Mouse (Mus musculus): ENCODE data around the gene Fignl1. TPM values are rescaled to one million over a fixed set of nuclear protein-coding genes. Genes with fewer than 3 reads are reported as not detected.
A peak's percentile ranks its signal among the peaks of the same experiment; 100 is the strongest.

The Fignl1 gene
- total RNA-seq (2021) = 10 to 100 TPM in 1 of 2 experiments, 1 to 10 TPM in 1; 8.9 to 12.1 TPM
- long read RNA-seq, experiment 1, transcript Fignl1-201 (3 exons, 2,961 nt) = major isoform, 20 of 23 reads
- long read RNA-seq, experiment 1, partial matches to known transcripts = 0 of 23 reads
- long read RNA-seq, experiment 1, other reads (novel, unspliced or antisense) = 2 of 23 reads
- long read RNA-seq, experiment 2, transcript Fignl1-201 (3 exons, 2,961 nt) = major isoform, 5 of 9 reads
- long read RNA-seq, experiment 2, partial matches to known transcripts = 0 of 9 reads
- long read RNA-seq, experiment 2, other reads (novel, unspliced or antisense) = 3 of 9 reads

- peak; percentile 98 for DNase-seq
Observed at GRCm38 (mm10) chr11:11808820-11809403, at the start of gene Fignl1. TSS of gene Fignl1 (minus strand) at chr11:11808962.

- no peak for DNase-seq
Observed at GRCm38 (mm10) chr11:11856959-11857358, 48.2 kb upstream of the Fignl1 start.

GRCm38 (mm10) chr11:11855685-11856131 is 46.9 kb upstream of the Fignl1 start:
- no peak for DNase-seq

- no peak for DNase-seq
Observed at GRCm38 (mm10) chr11:11855061-11855672, 46.4 kb upstream of the Fignl1 start.

GRCm38 (mm10) chr11:11853731-11854461 is 45.1 kb upstream of the Fignl1 start:
- no peak for DNase-seq

- DNase-seq = no peak
Observed at GRCm38 (mm10) chr11:11851957-11852505, 43.3 kb upstream of the Fignl1 start.

GRCm38 (mm10) chr11:11850476-11851267 is 41.9 kb upstream of the Fignl1 start:
- no peak for DNase-seq

- no peak for DNase-seq
Observed at GRCm38 (mm10) chr11:11849513-11850311, 41.0 kb upstream of the Fignl1 start.

- DNase-seq = no peak
Observed at GRCm38 (mm10) chr11:11848467-11848866, 39.7 kb upstream of the Fignl1 start.

- no peak for DNase-seq
Observed at GRCm38 (mm10) chr11:11845044-11845443, 36.3 kb upstream of the Fignl1 start.

- DNase-seq = peak; percentile 88
Observed at GRCm38 (mm10) chr11:11844367-11844971, 35.7 kb upstream of the Fignl1 start.

GRCm38 (mm10) chr11:11841590-11841989 is 32.8 kb upstream of the Fignl1 start:
- no peak for DNase-seq

GRCm38 (mm10) chr11:11840746-11841145 is 32.0 kb upstream of the Fignl1 start:
- no peak for DNase-seq

GRCm38 (mm10) chr11:11839874-11840273 is 31.1 kb upstream of the Fignl1 start:
- no peak for DNase-seq

GRCm38 (mm10) chr11:11837384-11837783 is 28.6 kb upstream of the Fignl1 start:
- no peak for DNase-seq

GRCm38 (mm10) chr11:11836713-11837370 is 28.1 kb upstream of the Fignl1 start:
- DNase-seq = peak; percentile 56

- DNase-seq = peak; percentile 32
Observed at GRCm38 (mm10) chr11:11836262-11836661, 27.5 kb upstream of the Fignl1 start.

- no peak for DNase-seq
Observed at GRCm38 (mm10) chr11:11835791-11836190, 27.0 kb upstream of the Fignl1 start.

GRCm38 (mm10) chr11:11835361-11835760 is 26.6 kb upstream of the Fignl1 start:
- DNase-seq = no peak

GRCm38 (mm10) chr11:11833100-11833499 is 24.3 kb upstream of the Fignl1 start:
- no peak for DNase-seq

Measured in adrenal gland, postnatal 10 days (tissue).